Mouse (Mus musculus) kidney, adult 18-20 months (tissue): ENCODE results near the gene Ctse.
"Not testable (repeated sequence)": the region's sequence is repeated elsewhere in the genome, so short reads cannot be mapped to it uniquely, and the experiment has no call there.

Experiments
- DNase-seq: peaks from one replicate; pipeline ENCODE4 v3.0.0; 2021

The Ctse gene

GRCm38 (mm10) chr1:131637791-131638540 lies at the start of gene Ctse:
TSS of gene Ctse (plus strand) at chr1:131638306.
- DNase-seq, result no peak

- no peak for DNase-seq
These were observed 39.2 kb upstream of the Ctse start, which contains the start of gene Avpr1b for GRCm38 (mm10) chr1:131598905-131599304. TSS of gene Avpr1b (plus strand) at chr1:131599239.

DNA sequence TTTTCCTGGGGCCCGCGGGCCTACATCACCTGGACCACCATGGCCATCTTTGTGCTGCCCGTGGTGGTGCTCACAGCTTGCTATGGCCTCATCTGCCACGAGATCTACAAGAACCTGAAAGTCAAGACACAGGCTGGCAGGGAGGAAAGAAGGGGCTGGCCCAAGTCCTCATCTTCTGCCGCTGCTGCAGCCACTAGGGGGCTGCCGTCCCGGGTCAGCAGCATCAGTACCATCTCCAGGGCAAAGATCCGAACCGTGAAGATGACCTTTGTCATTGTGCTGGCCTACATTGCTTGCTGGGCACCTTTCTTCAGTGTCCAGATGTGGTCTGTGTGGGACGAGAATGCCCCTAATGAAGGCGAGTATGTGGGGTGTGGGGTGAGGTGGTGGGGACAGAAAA lies 37.8 kb upstream of the Ctse start:
- DNase-seq, result no peak

DNA sequence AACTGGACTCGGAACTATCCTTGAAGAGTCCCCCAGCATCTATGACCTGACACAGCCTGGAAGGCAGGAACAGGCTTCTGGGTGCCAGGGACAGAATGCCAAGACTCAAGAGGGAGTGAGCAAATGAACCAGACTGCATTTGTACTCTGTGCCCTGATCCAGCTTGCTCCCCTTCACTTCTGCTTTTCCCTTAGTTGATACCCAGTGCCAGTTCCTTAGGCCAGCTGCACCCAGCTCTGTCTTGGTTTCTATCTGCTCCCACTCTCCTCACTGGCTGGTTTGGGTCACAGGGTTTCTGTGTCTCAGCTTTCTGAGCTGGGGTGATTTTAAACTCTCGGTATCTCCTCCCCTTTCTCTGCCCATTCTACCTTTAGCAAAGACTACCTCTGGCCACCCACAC lies 31.4 kb upstream of the Ctse start:
- DNase-seq, result no peak

- DNase-seq, result no peak
These were observed 25.4 kb upstream of the Ctse start for GRCm38 (mm10) chr1:131612556-131613155.

- DNase-seq, result peak; percentile 74
These were observed 24.6 kb upstream of the Ctse start for GRCm38 (mm10) chr1:131613361-131614133.

DNA sequence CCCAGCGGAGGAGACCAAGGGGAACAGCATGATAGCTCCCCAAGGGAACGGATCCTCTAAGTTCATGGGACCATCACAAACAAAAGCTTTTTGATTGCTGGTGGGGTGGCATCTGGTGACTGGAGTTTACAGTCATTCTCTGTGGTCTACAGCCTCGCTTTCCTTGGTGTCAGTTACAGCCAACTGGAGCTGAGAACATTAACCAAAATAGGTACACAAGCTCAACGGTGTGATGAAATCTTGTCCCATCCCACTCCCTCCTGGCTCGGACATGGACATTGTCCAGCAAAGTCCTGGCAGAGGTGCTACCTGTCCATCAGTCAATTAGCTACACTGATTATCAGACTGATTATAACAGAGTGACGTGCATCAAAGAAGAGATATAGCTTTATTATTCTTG lies 23.5 kb upstream of the Ctse start:
- DNase-seq, result no peak

DNA sequence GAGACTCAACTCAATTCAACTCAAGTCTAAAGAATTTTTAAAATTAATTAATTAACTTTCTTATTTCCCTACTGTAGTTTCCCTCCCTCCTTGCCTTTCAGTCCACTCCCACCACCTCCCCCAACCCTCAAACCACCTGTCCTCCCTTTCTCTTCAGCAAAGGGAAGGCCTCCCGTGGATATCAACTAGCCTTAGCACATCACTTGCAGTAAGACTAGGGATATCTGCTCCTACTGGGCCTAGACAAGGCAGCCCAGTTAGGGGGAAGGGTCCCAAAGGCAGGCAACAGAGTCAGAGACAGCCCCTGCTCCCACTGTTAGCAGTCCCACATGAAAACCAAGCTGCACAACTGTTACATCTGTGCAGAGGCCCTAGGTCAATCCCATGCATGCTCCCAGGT lies 22.0 kb upstream of the Ctse start:
- no peak for DNase-seq

GRCm38 (mm10) chr1:131616546-131617220 lies 21.4 kb upstream of the Ctse start:
- no peak for DNase-seq

- no peak for DNase-seq
These were observed 19.5 kb upstream of the Ctse start for GRCm38 (mm10) chr1:131618576-131618975.

DNA sequence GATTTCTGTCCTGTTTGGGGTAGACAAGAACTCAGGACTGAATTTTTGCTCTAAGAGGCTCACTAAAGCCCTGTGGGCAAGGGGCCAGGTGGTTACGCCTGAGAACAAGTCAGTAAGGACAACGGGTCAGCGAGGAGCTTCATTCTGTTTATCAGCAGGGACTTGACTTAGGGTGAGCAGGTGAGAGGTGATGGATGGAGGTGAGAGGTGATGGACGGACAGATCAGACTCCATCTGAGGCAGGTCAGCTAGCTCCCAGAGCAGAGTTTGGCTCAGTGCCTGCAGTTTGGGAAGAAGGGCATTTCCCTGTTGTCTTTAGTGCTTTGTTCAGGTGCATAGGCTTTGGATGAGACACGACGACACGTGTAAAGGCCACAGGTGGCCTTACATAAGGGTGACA lies 18.8 kb upstream of the Ctse start:
- peak; percentile 19 for DNase-seq

DNA sequence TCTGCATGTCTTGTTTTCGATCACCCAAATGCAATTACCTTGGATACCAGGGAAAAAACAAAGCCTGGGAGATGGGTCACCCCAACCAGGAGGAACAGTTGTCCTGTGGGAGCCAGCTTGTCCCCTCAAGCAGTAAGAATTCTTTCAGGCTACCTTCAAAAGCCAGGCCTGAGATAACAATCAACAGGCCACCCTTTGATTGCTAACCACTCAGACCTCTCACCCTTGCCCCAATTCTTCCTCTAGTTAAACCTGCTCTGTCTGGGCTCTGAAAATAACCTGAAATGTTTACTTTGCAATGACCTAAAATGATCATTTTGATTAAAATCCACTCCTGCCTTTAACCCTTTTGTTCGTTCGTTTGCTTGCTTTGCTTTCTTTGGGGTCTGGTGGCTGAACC lies 14.5 kb upstream of the Ctse start:
- DNase-seq, result no peak

- DNase-seq, result no peak
These were observed 13.8 kb upstream of the Ctse start for GRCm38 (mm10) chr1:131624175-131624835.

GRCm38 (mm10) chr1:131626200-131626599 lies 11.9 kb upstream of the Ctse start:
- DNase-seq, result no peak

DNA sequence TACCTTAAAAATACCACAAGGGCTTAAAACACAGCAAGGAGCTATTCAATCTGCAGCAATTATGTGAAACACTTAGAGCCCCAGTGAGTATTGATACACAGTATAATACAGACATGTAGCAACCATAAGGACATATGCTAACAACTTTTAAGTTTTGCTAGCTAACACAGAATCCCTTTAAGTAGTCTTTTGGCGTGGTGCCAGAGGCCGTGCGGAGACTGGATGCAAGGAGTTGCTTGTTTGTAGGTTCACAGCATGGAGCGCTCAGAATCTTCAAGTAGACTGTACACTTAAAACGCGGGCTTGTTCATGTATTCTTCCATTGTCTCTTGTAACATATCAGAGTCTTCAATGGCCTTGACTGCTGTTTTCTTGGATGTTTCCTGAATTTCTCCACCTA lies 5.9 kb upstream of the Ctse start:
- not testable (repeated sequence) for DNase-seq

DNA sequence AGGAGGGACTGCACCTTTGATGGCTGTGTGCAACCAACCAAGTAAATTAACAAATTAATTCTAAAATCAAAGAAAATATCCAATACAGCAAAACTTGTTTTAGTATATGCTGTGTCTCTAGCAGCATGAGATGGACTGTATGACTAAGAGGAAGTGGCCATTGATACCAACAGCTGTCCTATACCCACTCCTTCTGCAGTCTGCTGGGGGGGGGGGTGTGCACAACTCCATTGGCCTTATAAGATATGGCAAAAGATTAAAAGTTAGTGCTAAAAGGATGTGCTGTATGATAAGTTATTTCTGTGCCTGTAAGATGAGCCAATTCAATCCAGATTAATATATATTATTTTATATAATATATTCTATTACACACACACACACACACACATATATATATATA lies 3.6 kb upstream of the Ctse start:
- no peak for DNase-seq

DNA sequence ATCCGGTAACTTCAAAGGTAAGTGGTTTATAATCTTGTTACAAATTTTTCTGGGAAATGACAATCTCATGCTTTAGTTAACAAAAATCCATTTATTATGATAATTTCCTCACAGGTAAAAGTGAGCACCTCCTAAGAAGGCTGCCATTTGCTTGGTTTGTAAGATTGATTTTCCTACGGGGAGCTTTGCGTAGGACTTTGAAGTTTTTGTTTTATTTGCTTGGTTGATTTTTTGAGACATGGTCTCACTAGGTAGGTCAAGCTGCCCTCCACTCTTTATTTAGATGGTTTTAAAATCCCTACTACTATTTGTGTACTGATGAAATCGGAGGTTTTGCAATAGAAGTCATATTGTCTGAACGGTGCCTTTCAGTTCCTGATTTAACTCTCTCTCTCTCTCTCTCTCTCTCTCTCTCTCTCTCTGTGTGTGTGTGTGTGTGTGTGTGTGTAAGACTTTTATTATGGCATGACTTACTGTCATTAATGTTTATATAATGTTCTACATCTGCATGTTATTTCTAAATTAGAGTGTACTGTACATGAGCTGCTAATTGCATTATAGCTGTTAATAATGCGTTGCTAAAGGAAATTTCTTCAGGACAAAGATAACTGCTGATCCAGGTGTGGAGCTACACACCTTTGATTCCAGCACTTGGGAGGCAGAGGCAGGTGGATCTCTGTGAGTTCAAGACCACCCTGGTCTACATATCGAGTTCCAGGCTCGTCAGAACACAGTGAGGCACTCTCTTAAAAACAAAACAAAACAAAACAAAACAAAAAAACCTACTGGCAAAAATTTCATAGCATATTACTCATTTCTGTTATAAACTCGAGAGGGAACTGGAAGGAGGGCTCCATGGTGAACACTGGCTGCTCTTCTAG lies 675 bp downstream of the Ctse start:
- DNase-seq, result no peak

DNA sequence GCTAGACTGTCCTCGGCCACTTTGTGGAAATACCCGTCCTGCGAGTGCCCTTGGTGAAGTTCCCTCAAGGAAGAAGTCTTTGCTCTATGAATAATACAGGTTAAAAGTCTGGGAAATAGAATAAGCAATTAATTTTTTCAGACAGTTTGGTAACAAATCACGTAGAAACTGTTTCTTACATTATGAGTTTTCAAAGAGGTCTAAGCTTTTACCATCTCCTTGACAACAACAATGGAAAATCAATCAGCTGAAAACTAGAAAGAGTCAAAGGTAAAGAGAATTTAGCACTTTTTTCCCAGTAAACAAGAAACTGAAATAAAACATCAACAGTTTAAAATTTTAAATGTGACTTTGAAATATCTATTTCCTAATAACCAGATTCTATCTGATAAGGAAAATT lies 2.0 kb downstream of the Ctse start:
- no peak for DNase-seq

- DNase-seq, result no peak
These were observed 3.5 kb downstream of the Ctse start for GRCm38 (mm10) chr1:131641565-131641964.

DNA sequence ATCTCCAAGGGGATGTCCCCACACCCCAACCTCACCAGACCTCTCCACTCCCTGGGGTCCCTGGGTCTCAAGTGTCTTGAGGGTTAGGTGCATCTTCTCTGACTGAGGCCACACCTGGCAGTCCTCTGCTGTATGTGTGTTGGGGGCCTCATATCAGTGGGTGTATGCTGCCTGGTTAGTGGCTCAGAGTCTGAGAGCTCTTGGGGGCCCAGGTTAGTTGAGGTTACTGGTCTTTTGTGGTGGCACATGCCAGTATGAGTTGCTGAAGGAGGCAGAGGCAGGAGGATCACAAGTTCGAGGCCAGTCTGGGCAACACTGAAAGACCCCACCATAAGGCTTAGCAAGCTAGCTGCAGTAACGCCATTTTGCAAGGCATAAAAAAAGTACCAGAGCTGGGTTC lies 4.1 kb downstream of the Ctse start:
- no peak for DNase-seq

DNA sequence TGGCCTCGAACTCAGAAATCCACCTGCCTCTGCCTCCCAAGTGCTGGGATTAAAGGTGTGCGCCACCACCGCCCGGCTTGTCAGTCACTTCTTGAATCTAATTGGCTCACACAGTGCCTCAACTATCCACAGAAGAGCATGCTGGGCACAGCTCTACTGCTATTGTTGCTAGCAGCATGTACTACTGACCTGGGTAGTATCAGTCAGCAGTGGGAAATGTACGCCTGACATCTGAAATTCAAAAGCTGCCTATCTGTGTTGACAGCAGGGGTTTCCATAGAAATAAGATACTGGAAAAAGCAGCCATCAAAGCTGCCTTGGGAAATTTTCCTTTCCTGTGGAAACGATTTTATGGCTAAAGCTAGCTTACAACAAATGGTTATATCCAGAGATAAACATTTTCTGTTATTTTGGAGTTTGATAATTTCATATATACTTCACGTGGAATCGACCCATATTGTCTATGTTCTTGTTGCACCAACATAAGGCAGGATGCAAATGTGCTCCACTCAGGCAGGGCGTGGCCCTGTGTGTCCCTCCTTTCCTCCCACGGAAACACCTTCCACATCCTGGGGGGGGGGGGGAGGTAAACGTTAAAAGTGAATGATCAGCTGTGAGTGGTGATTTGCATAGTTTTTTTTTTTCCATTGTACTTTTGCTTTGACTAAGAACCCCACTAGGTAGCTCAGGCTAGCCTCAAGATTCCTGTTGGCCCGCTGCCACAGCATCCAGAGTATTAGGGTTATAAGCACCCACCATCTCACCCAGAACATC lies 14.8 kb downstream of the Ctse start:
- no peak for DNase-seq
